Mouse (Mus musculus): ENCODE results near the gene Tnk1. TPM values are rescaled to one million over a fixed set of nuclear protein-coding genes. Genes with fewer than 3 reads are reported as not detected.
"Not testable (repeated sequence)": the region's sequence is repeated elsewhere in the genome, so short reads cannot be mapped to it uniquely, and the experiment has no call there.

Tnk1 gene
- polyA plus RNA-seq, 1 experiment from 2014 or later = 0.89 TPM

GRCm38 (mm10) chr11:69872451-69872850, 13.9 kb upstream of the Tnk1 start:
- no peaks in the 10 kb centered on the region for H3K9me3 ChIP-seq (ENCODE audit: control insufficient read depth, low read length)
- H3K4me1 ChIP-seq (ENCODE audit: control insufficient read depth, insufficient read depth, low read length) = no peaks in the 10 kb centered on the region
- DNase-seq (ENCODE audit: low spot score) = no peak
- ATAC-seq (ENCODE audit: insufficient number of reproducible peaks, low FRiP score, low TSS enrichment, low read depth) = no peak
- no peaks in the 10 kb centered on the region for H3K27me3 ChIP-seq (ENCODE audit: control insufficient read depth, insufficient read depth, low read length)
- no peak overlapping the region for H3K4me2 ChIP-seq (ENCODE audit: low read depth, severe bottlenecking)
- no peaks in the 10 kb centered on the region for H3K36me3 ChIP-seq (ENCODE audit: control insufficient read depth, insufficient read depth, low read length)
- H3K27ac ChIP-seq (replicated peaks; ENCODE audit: low read depth, low read length) = no peak overlapping the region
- no peak overlapping the region for H3K9ac ChIP-seq (ENCODE audit: low read length)
- 70% methylated on average over 4 of the region's 4 CpGs for WGBS
- no peak overlapping the region for H3K4me3 ChIP-seq (ENCODE audit: low read depth, low read length)

- 89% methylated on average over 7 of the region's 7 CpGs for WGBS
- no peak for ATAC-seq (ENCODE audit: insufficient number of reproducible peaks, low FRiP score, low TSS enrichment, low read depth)
Observed at GRCm38 (mm10) chr11:69871822-69872221, 13.3 kb upstream of the Tnk1 start.

GRCm38 (mm10) chr11:69870289-69871069, 11.9 kb upstream of the Tnk1 start:
- Histone ChIP-seq H3K4me2 (ENCODE audit: low read depth, severe bottlenecking) (no peak overlapping the region), H3K4me3 (ENCODE audit: low read depth, low read length) (no peak overlapping the region), H3K27ac (replicated peaks; ENCODE audit: low read depth, low read length) (no peak overlapping the region), H3K9ac (ENCODE audit: low read length) (no peak overlapping the region), H3K9me3 (ENCODE audit: control insufficient read depth, low read length) (no peaks in the 10 kb centered on the region), H3K36me3 (ENCODE audit: control insufficient read depth, insufficient read depth, low read length) (no peaks in the 10 kb centered on the region), H3K27me3 (ENCODE audit: control insufficient read depth, insufficient read depth, low read length) (no peaks in the 10 kb centered on the region), H3K4me1 (ENCODE audit: control insufficient read depth, insufficient read depth, low read length) (no peaks in the 10 kb centered on the region)
- no peak for DNase-seq (ENCODE audit: low spot score)
- ATAC-seq (ENCODE audit: insufficient number of reproducible peaks, low FRiP score, low TSS enrichment, low read depth) = no peak
- 91% methylated on average over 2 of the region's 2 CpGs for WGBS

More at GRCm38 (mm10) chr11:69871822-69872221, 13.3 kb upstream of the Tnk1 start:
- Histone ChIP-seq H3K27me3 (ENCODE audit: control insufficient read depth, insufficient read depth, low read length) (no peaks in the 10 kb centered on the region), H3K27ac (replicated peaks; ENCODE audit: low read depth, low read length) (no peak overlapping the region), H3K9ac (ENCODE audit: low read length) (no peak overlapping the region), H3K4me2 (ENCODE audit: low read depth, severe bottlenecking) (no peak overlapping the region), H3K4me3 (ENCODE audit: low read depth, low read length) (no peak overlapping the region), H3K9me3 (ENCODE audit: control insufficient read depth, low read length) (no peaks in the 10 kb centered on the region), H3K4me1 (ENCODE audit: control insufficient read depth, insufficient read depth, low read length) (no peaks in the 10 kb centered on the region), H3K36me3 (ENCODE audit: control insufficient read depth, insufficient read depth, low read length) (no peaks in the 10 kb centered on the region)
- DNase-seq (ENCODE audit: low spot score) = no peak

- ATAC-seq (ENCODE audit: insufficient number of reproducible peaks, low FRiP score, low TSS enrichment, low read depth) (no peak), DNase-seq (ENCODE audit: low spot score) (no peak)
- H3K9me3 ChIP-seq (ENCODE audit: control insufficient read depth, low read length) = no peaks in the 10 kb centered on the region
- H3K27me3 ChIP-seq (ENCODE audit: control insufficient read depth, insufficient read depth, low read length) = no peaks in the 10 kb centered on the region
- H3K4me3 ChIP-seq (ENCODE audit: low read depth, low read length) = no peak overlapping the region
- no peak overlapping the region for H3K4me2 ChIP-seq (ENCODE audit: low read depth, severe bottlenecking)
- H3K36me3 ChIP-seq (ENCODE audit: control insufficient read depth, insufficient read depth, low read length) = no peaks in the 10 kb centered on the region
- no peak overlapping the region for H3K27ac ChIP-seq (replicated peaks; ENCODE audit: low read depth, low read length)
- no peak overlapping the region for H3K9ac ChIP-seq (ENCODE audit: low read length)
- WGBS = 72% methylated on average over 9 of the region's 9 CpGs
- H3K4me1 ChIP-seq (ENCODE audit: control insufficient read depth, insufficient read depth, low read length) = no peaks in the 10 kb centered on the region
Observed at GRCm38 (mm10) chr11:69867335-69867734, 8.8 kb upstream of the Tnk1 start.

GRCm38 (mm10) chr11:69865561-69865960, 7.0 kb upstream of the Tnk1 start:
- H3K4me2 ChIP-seq (ENCODE audit: low read depth, severe bottlenecking) = no peak overlapping the region
- H3K4me1 ChIP-seq (ENCODE audit: control insufficient read depth, insufficient read depth, low read length) = no peaks in the 10 kb centered on the region
- H3K9ac ChIP-seq (ENCODE audit: low read length) = no peak overlapping the region
- no peaks in the 10 kb centered on the region for H3K9me3 ChIP-seq (ENCODE audit: control insufficient read depth, low read length)
- DNase-seq (ENCODE audit: low spot score) (no peak), ATAC-seq (ENCODE audit: insufficient number of reproducible peaks, low FRiP score, low TSS enrichment, low read depth) (no peak)
- H3K27me3 ChIP-seq (ENCODE audit: control insufficient read depth, insufficient read depth, low read length) = no peaks in the 10 kb centered on the region
- no peak overlapping the region for H3K4me3 ChIP-seq (ENCODE audit: low read depth, low read length)
- H3K36me3 ChIP-seq (ENCODE audit: control insufficient read depth, insufficient read depth, low read length) = no peaks in the 10 kb centered on the region
- 78% methylated on average over 9 of the region's 9 CpGs for WGBS
- no peak overlapping the region for H3K27ac ChIP-seq (replicated peaks; ENCODE audit: low read depth, low read length)

- H3K4me1 ChIP-seq (ENCODE audit: control insufficient read depth, insufficient read depth, low read length) = no peaks in the 10 kb centered on the region
- no peaks in the 10 kb centered on the region for H3K9me3 ChIP-seq (ENCODE audit: control insufficient read depth, low read length)
- no peak overlapping the region for H3K27ac ChIP-seq (replicated peaks; ENCODE audit: low read depth, low read length)
- ATAC-seq (ENCODE audit: insufficient number of reproducible peaks, low FRiP score, low TSS enrichment, low read depth) (no peak), DNase-seq (ENCODE audit: low spot score) (no peak)
- no peak overlapping the region for H3K9ac ChIP-seq (ENCODE audit: low read length)
- no peak overlapping the region for H3K4me3 ChIP-seq (ENCODE audit: low read depth, low read length)
- H3K36me3 ChIP-seq (ENCODE audit: control insufficient read depth, insufficient read depth, low read length) = no peaks in the 10 kb centered on the region
- no peak overlapping the region for H3K4me2 ChIP-seq (ENCODE audit: low read depth, severe bottlenecking)
- WGBS = 55% methylated on average over 8 of the region's 8 CpGs
- peaks cover under 1% of the 10 kb centered on the region for H3K27me3 ChIP-seq (ENCODE audit: control insufficient read depth, insufficient read depth, low read length)
Observed at GRCm38 (mm10) chr11:69864138-69864860, 5.8 kb upstream of the Tnk1 start.

GRCm38 (mm10) chr11:69863729-69864128, 5.2 kb upstream of the Tnk1 start:
- not testable (repeated sequence) for H3K9ac ChIP-seq (ENCODE audit: low read length); H3K4me3 ChIP-seq (ENCODE audit: low read depth, low read length); H3K27ac ChIP-seq (replicated peaks; ENCODE audit: low read depth, low read length); H3K36me3 ChIP-seq (ENCODE audit: control insufficient read depth, insufficient read depth, low read length); H3K4me1 ChIP-seq (ENCODE audit: control insufficient read depth, insufficient read depth, low read length); H3K4me2 ChIP-seq (ENCODE audit: low read depth, severe bottlenecking); DNase-seq (ENCODE audit: low spot score); H3K9me3 ChIP-seq (ENCODE audit: control insufficient read depth, low read length); H3K27me3 ChIP-seq (ENCODE audit: control insufficient read depth, insufficient read depth, low read length); ATAC-seq (ENCODE audit: insufficient number of reproducible peaks, low FRiP score, low TSS enrichment, low read depth)
- WGBS = 85% methylated on average over 3 of the region's 3 CpGs

- Histone ChIP-seq H3K9ac (ENCODE audit: low read length) (no peak overlapping the region), H3K4me1 (ENCODE audit: control insufficient read depth, insufficient read depth, low read length) (no peaks in the 10 kb centered on the region), H3K4me3 (ENCODE audit: low read depth, low read length) (no peak overlapping the region), H3K4me2 (ENCODE audit: low read depth, severe bottlenecking) (no peak overlapping the region), H3K27me3 (ENCODE audit: control insufficient read depth, insufficient read depth, low read length) (peaks cover 18% of the 10 kb centered on the region), H3K36me3 (ENCODE audit: control insufficient read depth, insufficient read depth, low read length) (peaks cover 9% of the 10 kb centered on the region; the same call in 1 of the 2 replicates), H3K27ac (replicated peaks; ENCODE audit: low read depth, low read length) (no peak overlapping the region), H3K9me3 (ENCODE audit: control insufficient read depth, low read length) (no peaks in the 10 kb centered on the region)
- peak; percentile 81; the same call in 1 of the 2 replicates for ATAC-seq (ENCODE audit: insufficient number of reproducible peaks, low FRiP score, low TSS enrichment, low read depth)
- 20% methylated on average over 16 of the region's 16 CpGs for WGBS
- DNase-seq (ENCODE audit: low spot score) = peak; percentile 76
Observed at GRCm38 (mm10) chr11:69855347-69855746, 3.2 kb downstream of the Tnk1 start.

All from limb, embryonic 11.5 days (tissue).